Mouse (Mus musculus) limb, embryonic 15.5 days (tissue): ENCODE data around the gene Gm11032. TPM values are rescaled to one million over a fixed set of nuclear protein-coding genes. Genes with fewer than 3 reads are reported as not detected.
A peak's percentile ranks its signal among the peaks of the same experiment; 100 is the strongest.

Source experiments
- ATAC-seq: fragments of 200-750 bp; cut with Nextera tagmentation; 2 replicates; pipeline ENCODE4 v1.8.0; 2017; ENCODE audit warnings: low read depth, moderate TSS enrichment; ENCODE audit not compliant: insufficient number of reproducible peaks, low FRiP score, low TSS enrichment
- H3K27ac ChIP-seq: fragments of 300-500 bp; sonication (generic); 2 replicates; pipeline ENCODE4 v1.5.1; 2015; ENCODE audit warnings: moderate library complexity, mild to moderate bottlenecking, inconsistent platforms
- H3K27me3 ChIP-seq: fragments of 300-500 bp; sonication (generic); 2 replicates; pipeline ENCODE4 v1.6.1; 2015; ENCODE audit warnings: inconsistent platforms
- H3K36me3 ChIP-seq: fragments of 300-500 bp; sonication (generic); 2 replicates; pipeline ENCODE4 v1.6.1; 2015; ENCODE audit warnings: inconsistent platforms
- H3K4me1 ChIP-seq: fragments of 300-500 bp; sonication (generic); 2 replicates; pipeline ENCODE4 v1.6.1; 2015; ENCODE audit warnings: inconsistent platforms
- H3K4me2 ChIP-seq: fragments of 300-500 bp; sonication (generic); 2 replicates; pipeline ENCODE4 v1.6.1; 2015; ENCODE audit warnings: mild to moderate bottlenecking, inconsistent platforms
- H3K4me3 ChIP-seq: fragments of 300-500 bp; sonication (generic); 2 replicates; pipeline ENCODE4 v1.5.1; 2015; ENCODE audit warnings: mild to moderate bottlenecking, inconsistent platforms
- H3K9ac ChIP-seq: fragments of 300-500 bp; sonication (generic); 2 replicates; pipeline ENCODE4 v1.6.1; 2015; ENCODE audit warnings: inconsistent platforms
- H3K9me3 ChIP-seq: fragments of 300-500 bp; sonication (generic); 2 replicates; pipeline ENCODE4 v1.6.1; 2016; ENCODE audit warnings: inconsistent platforms
- WGBS: fragments of 180-500 bp; shearing (Covaris S2); methylation state at CpG from one replicate; pipeline ENCODE4 v1.1.7; 2015; 5-methylcytosine and 5-hydroxymethylcytosine counted together
- polyA plus RNA-seq: library from polyadenylated mRNA; unstranded; fragments of >200 nt; fragmentation: Nextera tagmentation; extraction: Ambion mirVana; gene quantifications from 2 replicates; pipeline ENCODE4 v1.2.1, GENCODE M21; 2015

The Gm11032 gene
- polyA plus RNA-seq, 1 experiment from 2014 or later, result not detected

- H3K27me3 ChIP-seq, result no peaks in the 10 kb centered on the region
- no peak overlapping the region for H3K9ac ChIP-seq
- H3K4me1 ChIP-seq, result peaks cover 11% of the 10 kb centered on the region
- H3K36me3 ChIP-seq, result no peaks in the 10 kb centered on the region
- 73% methylated on average over 5 of the region's 5 CpGs for whole genome bisulfite sequencing
- H3K4me2 ChIP-seq, result no peak overlapping the region
- H3K9me3 ChIP-seq, result no peaks in the 10 kb centered on the region
- H3K27ac ChIP-seq, result no peak overlapping the region
- no peak overlapping the region for H3K4me3 ChIP-seq
- ATAC-seq, result no peak
These were observed 18.0 kb upstream of the Gm11032 start for GRCm38 (mm10) chr11:4601890-4602289.

- WGBS, result 30% methylated on average over 12 of the region's 12 CpGs
- Histone ChIP-seq H3K4me1 (peaks cover 11% of the 10 kb centered on the region), H3K4me2 (peak overlapping the region; percentile 15), H3K36me3 (no peaks in the 10 kb centered on the region), H3K9ac (no peak overlapping the region), H3K9me3 (no peaks in the 10 kb centered on the region), H3K27ac (no peak overlapping the region), H3K27me3 (no peaks in the 10 kb centered on the region), H3K4me3 (no peak overlapping the region)
- 0 out of 2 replicates have a peak, but pooled peaks have one; percentile 24 for ATAC-seq
These were observed 17.0 kb upstream of the Gm11032 start for GRCm38 (mm10) chr11:4602691-4603441.

GRCm38 (mm10) chr11:4604441-4604840 lies 15.4 kb upstream of the Gm11032 start:
- no peak for ATAC-seq
- peaks cover 11% of the 10 kb centered on the region for H3K4me1 ChIP-seq
- 11% methylated on average over 6 of the region's 6 CpGs for WGBS
- no peak overlapping the region for H3K4me3 ChIP-seq
- no peaks in the 10 kb centered on the region for H3K27me3 ChIP-seq
- no peaks in the 10 kb centered on the region for H3K9me3 ChIP-seq
- H3K4me2 ChIP-seq, result no peak overlapping the region
- H3K27ac ChIP-seq, result no peak overlapping the region
- H3K36me3 ChIP-seq, result no peaks in the 10 kb centered on the region
- no peak overlapping the region for H3K9ac ChIP-seq

- no peaks in the 10 kb centered on the region for H3K27me3 ChIP-seq
- H3K9ac ChIP-seq, result no peak overlapping the region
- ATAC-seq, result no peak
- no peaks in the 10 kb centered on the region for H3K9me3 ChIP-seq
- no peak overlapping the region for H3K4me2 ChIP-seq
- 54% methylated on average over 7 of the region's 7 CpGs for WGBS
- H3K4me1 ChIP-seq, result peaks cover 11% of the 10 kb centered on the region
- no peak overlapping the region for H3K27ac ChIP-seq
- no peak overlapping the region for H3K4me3 ChIP-seq
- H3K36me3 ChIP-seq, result no peaks in the 10 kb centered on the region
These were observed 14.5 kb upstream of the Gm11032 start for GRCm38 (mm10) chr11:4605414-4605813.

GRCm38 (mm10) chr11:4606541-4606940 lies 13.3 kb upstream of the Gm11032 start:
- Histone ChIP-seq H3K27me3 (no peaks in the 10 kb centered on the region), H3K36me3 (no peaks in the 10 kb centered on the region), H3K4me2 (no peak overlapping the region), H3K4me3 (no peak overlapping the region), H3K9ac (no peak overlapping the region), H3K27ac (no peak overlapping the region), H3K4me1 (peaks cover 11% of the 10 kb centered on the region), H3K9me3 (no peaks in the 10 kb centered on the region)
- ATAC-seq, result no peak
- 52% methylated on average over 1 of the region's 1 CpGs for WGBS

- WGBS, result 56% methylated on average over 2 of the region's 2 CpGs
- no peak overlapping the region for H3K4me2 ChIP-seq
- H3K4me1 ChIP-seq, result peaks cover 4% of the 10 kb centered on the region; the same call in 1 of the 2 replicates
- no peaks in the 10 kb centered on the region for H3K36me3 ChIP-seq
- no peak for ATAC-seq
- H3K9ac ChIP-seq, result no peak overlapping the region
- H3K27ac ChIP-seq, result no peak overlapping the region
- no peaks in the 10 kb centered on the region for H3K27me3 ChIP-seq
- H3K9me3 ChIP-seq, result no peaks in the 10 kb centered on the region
- no peak overlapping the region for H3K4me3 ChIP-seq
These were observed 8.0 kb upstream of the Gm11032 start for GRCm38 (mm10) chr11:4611904-4612303.

GRCm38 (mm10) chr11:4620501-4621108 lies 738 bp downstream of the Gm11032 start:
- H3K4me2 ChIP-seq, result no peak overlapping the region
- no peaks in the 10 kb centered on the region for H3K4me1 ChIP-seq
- H3K4me3 ChIP-seq, result no peak overlapping the region
- no peaks in the 10 kb centered on the region for H3K36me3 ChIP-seq
- H3K9me3 ChIP-seq, result no peaks in the 10 kb centered on the region
- no peak overlapping the region for H3K27ac ChIP-seq
- no peaks in the 10 kb centered on the region for H3K27me3 ChIP-seq
- WGBS, result 57% methylated on average over 13 of the region's 13 CpGs
- no peak overlapping the region for H3K9ac ChIP-seq
- ATAC-seq, result no peak

- no peak overlapping the region for H3K27ac ChIP-seq
- H3K9me3 ChIP-seq, result no peaks in the 10 kb centered on the region
- no peak overlapping the region for H3K9ac ChIP-seq
- H3K27me3 ChIP-seq, result no peaks in the 10 kb centered on the region
- 76% methylated on average over 4 of the region's 4 CpGs for WGBS
- ATAC-seq, result no peak
- H3K4me3 ChIP-seq, result no peak overlapping the region
- no peak overlapping the region for H3K4me2 ChIP-seq
- no peaks in the 10 kb centered on the region for H3K36me3 ChIP-seq
- no peaks in the 10 kb centered on the region for H3K4me1 ChIP-seq
These were observed 2.0 kb downstream of the Gm11032 start for GRCm38 (mm10) chr11:4621866-4622265.

- Histone ChIP-seq H3K27me3 (no peaks in the 10 kb centered on the region), H3K4me1 (no peaks in the 10 kb centered on the region), H3K9ac (no peak overlapping the region), H3K4me2 (no peak overlapping the region), H3K36me3 (no peaks in the 10 kb centered on the region), H3K4me3 (no peak overlapping the region), H3K27ac (no peak overlapping the region), H3K9me3 (no peaks in the 10 kb centered on the region)
- 75% methylated on average over 7 of the region's 7 CpGs for WGBS
- ATAC-seq, result no peak
These were observed 2.6 kb downstream of the Gm11032 start for GRCm38 (mm10) chr11:4622442-4622986.

GRCm38 (mm10) chr11:4622997-4623396 lies 3.1 kb downstream of the Gm11032 start:
- no peaks in the 10 kb centered on the region for H3K4me1 ChIP-seq
- H3K9me3 ChIP-seq, result no peaks in the 10 kb centered on the region
- H3K4me2 ChIP-seq, result no peak overlapping the region
- no peak for ATAC-seq
- no peak overlapping the region for H3K4me3 ChIP-seq
- H3K9ac ChIP-seq, result no peak overlapping the region
- no peak overlapping the region for H3K27ac ChIP-seq
- no peaks in the 10 kb centered on the region for H3K36me3 ChIP-seq
- no peaks in the 10 kb centered on the region for H3K27me3 ChIP-seq
- 53% methylated on average over 5 of the region's 5 CpGs for WGBS

- H3K9me3 ChIP-seq, result no peaks in the 10 kb centered on the region
- no peaks in the 10 kb centered on the region for H3K27me3 ChIP-seq
- no peaks in the 10 kb centered on the region for H3K36me3 ChIP-seq
- H3K4me2 ChIP-seq, result no peak overlapping the region
- no peak for ATAC-seq
- WGBS, result 78% methylated on average over 7 of the region's 7 CpGs
- no peaks in the 10 kb centered on the region; the same call in 1 of the 2 replicates for H3K4me1 ChIP-seq
- H3K27ac ChIP-seq, result no peak overlapping the region
- no peak overlapping the region for H3K4me3 ChIP-seq
- H3K9ac ChIP-seq, result no peak overlapping the region
These were observed 6.1 kb downstream of the Gm11032 start for GRCm38 (mm10) chr11:4625931-4626330.

GRCm38 (mm10) chr11:4627636-4628035 lies 7.8 kb downstream of the Gm11032 start:
- Histone ChIP-seq H3K4me3 (no peak overlapping the region), H3K36me3 (no peaks in the 10 kb centered on the region), H3K9me3 (no peaks in the 10 kb centered on the region), H3K4me2 (no peak overlapping the region), H3K4me1 (no peaks in the 10 kb centered on the region; the same call in 1 of the 2 replicates), H3K27ac (no peak overlapping the region), H3K27me3 (no peaks in the 10 kb centered on the region), H3K9ac (no peak overlapping the region)
- 60% methylated on average over 7 of the region's 7 CpGs for WGBS
- ATAC-seq, result no peak
